Mouse (Mus musculus) intestine, embryonic 14.5 days (tissue): ENCODE data around the gene Dip2c. TPM values are rescaled to one million over a fixed set of nuclear protein-coding genes. Genes with fewer than 3 reads are reported as not detected.

Experiments
- ATAC-seq: fragments of 200-750 bp; cut with Nextera tagmentation; replicated peaks from 2 replicates; pipeline ENCODE4 v1.8.0; 2017; ENCODE audit warnings: low read depth, moderate number of reproducible peaks, moderate TSS enrichment, moderate library complexity; ENCODE audit not compliant: low FRiP score, low TSS enrichment
- DNase-seq: peaks from one replicate; pipeline ENCODE4 v3.0.0-alpha.2; 2018; ENCODE audit warnings: low spot score
- H3K27ac ChIP-seq: fragments of 300-500 bp; sonication (generic); 2 replicates; pipeline ENCODE4 v1.5.1; 2014; ENCODE audit warnings: low read depth, mild to moderate bottlenecking, control low read depth
- H3K27me3 ChIP-seq: fragments of 300-500 bp; sonication (generic); replicated peaks from 2 replicates; pipeline ENCODE4 v1.6.1; 2014; ENCODE audit warnings: low read length, control low read depth; ENCODE audit not compliant: control insufficient read depth, insufficient read depth
- H3K36me3 ChIP-seq: fragments of 300-500 bp; sonication (generic); 2 replicates; pipeline ENCODE4 v1.6.1; 2014; ENCODE audit warnings: low read length, control low read depth; ENCODE audit not compliant: control insufficient read depth, insufficient read depth
- H3K4me1 ChIP-seq: fragments of 300-500 bp; sonication (generic); replicated peaks from 2 replicates; pipeline ENCODE4 v1.6.1; 2014; ENCODE audit warnings: low read length, control low read depth, mixed read lengths; ENCODE audit not compliant: control insufficient read depth, insufficient read depth
- H3K4me2 ChIP-seq: fragments of 300-500 bp; sonication (generic); 2 replicates; pipeline ENCODE4 v1.6.1; 2014; ENCODE audit warnings: low read length
- H3K4me3 ChIP-seq: fragments of 300-500 bp; sonication (generic); 2 replicates; pipeline ENCODE4 v1.5.1; 2014; ENCODE audit warnings: low read depth, low read length, control low read depth, mixed read lengths
- H3K9ac ChIP-seq: fragments of 300-500 bp; sonication (generic); 2 replicates; pipeline ENCODE4 v1.6.1; 2014; ENCODE audit warnings: mild to moderate bottlenecking, low read length
- H3K9me3 ChIP-seq: fragments of 300-500 bp; sonication (generic); 2 replicates; pipeline ENCODE4 v1.6.1; 2016; ENCODE audit warnings: low read length, control low read depth; ENCODE audit not compliant: control insufficient read depth
- WGBS: fragments of 180-500 bp; shearing (Covaris S2); extraction: QIAGEN DNeasy Blood & Tissue Kit; methylation state at CpG from one replicate; pipeline ENCODE4 v1.1.7; 2014; 5-methylcytosine and 5-hydroxymethylcytosine counted together
- polyA plus RNA-seq: library from polyadenylated mRNA; unstranded; fragments of >200 nt; fragmentation: Nextera tagmentation; extraction: Ambion mirVana; gene quantifications from 2 replicates; pipeline ENCODE4 v1.2.1, GENCODE M21; 2014

Gene Dip2c
- polyA plus RNA-seq, 1 experiment from 2014 or later: 8.6 TPM

GRCm38 (mm10) chr13:9706720-9707119 lies 430.4 kb downstream of the Dip2c start:
- H3K4me1 ChIP-seq: no peaks in the 10 kb centered on the region
- H3K27ac ChIP-seq: no peak overlapping the region
- no peak overlapping the region for H3K4me2 ChIP-seq
- peaks cover 29% of the 10 kb centered on the region for H3K36me3 ChIP-seq
- WGBS: 91% methylated on average over 8 of the region's 8 CpGs
- H3K9me3 ChIP-seq: no peaks in the 10 kb centered on the region
- no peaks in the 10 kb centered on the region for H3K27me3 ChIP-seq
- no peak overlapping the region for H3K4me3 ChIP-seq
- ATAC-seq (no peak), DNase-seq (no peak)
- H3K9ac ChIP-seq: no peak overlapping the region

- Histone ChIP-seq H3K36me3 (peaks cover 28% of the 10 kb centered on the region), H3K4me1 (no peaks in the 10 kb centered on the region), H3K27ac (no peak overlapping the region), H3K9ac (no peak overlapping the region), H3K9me3 (no peaks in the 10 kb centered on the region), H3K4me3 (no peak overlapping the region), H3K4me2 (no peak overlapping the region), H3K27me3 (no peaks in the 10 kb centered on the region)
- ATAC-seq (no peak), DNase-seq (no peak)
- 78% methylated on average over 7 of the region's 7 CpGs for WGBS
Measured at GRCm38 (mm10) chr13:9708433-9709240, 432.3 kb downstream of the Dip2c start.

GRCm38 (mm10) chr13:9712409-9712808 lies 436.1 kb downstream of the Dip2c start:
- DNase-seq: no peak
- H3K27ac ChIP-seq: no peak overlapping the region
- no peak for ATAC-seq
- H3K36me3 ChIP-seq: peaks cover 37% of the 10 kb centered on the region
- 94% methylated on average over 1 of the region's 1 CpGs for WGBS
- no peak overlapping the region for H3K4me3 ChIP-seq
- no peak overlapping the region for H3K4me2 ChIP-seq
- H3K9me3 ChIP-seq: no peaks in the 10 kb centered on the region
- H3K9ac ChIP-seq: no peak overlapping the region
- no peaks in the 10 kb centered on the region for H3K27me3 ChIP-seq
- no peaks in the 10 kb centered on the region for H3K4me1 ChIP-seq

GRCm38 (mm10) chr13:9712971-9713370 lies 436.6 kb downstream of the Dip2c start:
- peaks cover 37% of the 10 kb centered on the region for H3K36me3 ChIP-seq
- no peak for DNase-seq
- WGBS: 91% methylated on average over 3 of the region's 3 CpGs

GRCm38 (mm10) chr13:9713462-9714134 lies 437.3 kb downstream of the Dip2c start:
- no peak overlapping the region for H3K9ac ChIP-seq

More at GRCm38 (mm10) chr13:9712971-9713370, 436.6 kb downstream of the Dip2c start:
- Histone ChIP-seq H3K27ac (no peak overlapping the region), H3K9ac (no peak overlapping the region), H3K4me2 (no peak overlapping the region), H3K4me3 (no peak overlapping the region), H3K27me3 (no peaks in the 10 kb centered on the region), H3K4me1 (no peaks in the 10 kb centered on the region), H3K9me3 (no peaks in the 10 kb centered on the region)
- ATAC-seq: no peak

GRCm38 (mm10) chr13:9715224-9715623 lies 438.9 kb downstream of the Dip2c start:
- no peaks in the 10 kb centered on the region for H3K9me3 ChIP-seq
- H3K4me1 ChIP-seq: no peaks in the 10 kb centered on the region
- no peak for ATAC-seq
- H3K4me2 ChIP-seq: no peak overlapping the region
- no peak overlapping the region for H3K9ac ChIP-seq
- 88% methylated on average over 1 of the region's 1 CpGs for WGBS
- H3K27me3 ChIP-seq: no peaks in the 10 kb centered on the region
- no peak for DNase-seq
- no peak overlapping the region for H3K4me3 ChIP-seq
- no peak overlapping the region for H3K27ac ChIP-seq
- peaks cover 30% of the 10 kb centered on the region for H3K36me3 ChIP-seq

More at GRCm38 (mm10) chr13:9713462-9714134, 437.3 kb downstream of the Dip2c start:
- no peaks in the 10 kb centered on the region for H3K27me3 ChIP-seq
- H3K27ac ChIP-seq: no peak overlapping the region
- no peaks in the 10 kb centered on the region for H3K4me1 ChIP-seq
- WGBS: 82% methylated on average over 6 of the region's 6 CpGs
- H3K36me3 ChIP-seq: peaks cover 36% of the 10 kb centered on the region
- H3K9me3 ChIP-seq: no peaks in the 10 kb centered on the region
- no peak overlapping the region for H3K4me2 ChIP-seq
- H3K4me3 ChIP-seq: no peak overlapping the region
- no peak for ATAC-seq
- DNase-seq: no peak

Other genes with a start within 250 kb of the Dip2c start
- 43.0 and 45.2 TPM in 2 replicates for gene Larp4b, start 182.6 kb upstream of the Dip2c start, polyA plus RNA-seq